Mouse (Mus musculus): ENCODE measurements around the gene Ccr6.

DNA sequence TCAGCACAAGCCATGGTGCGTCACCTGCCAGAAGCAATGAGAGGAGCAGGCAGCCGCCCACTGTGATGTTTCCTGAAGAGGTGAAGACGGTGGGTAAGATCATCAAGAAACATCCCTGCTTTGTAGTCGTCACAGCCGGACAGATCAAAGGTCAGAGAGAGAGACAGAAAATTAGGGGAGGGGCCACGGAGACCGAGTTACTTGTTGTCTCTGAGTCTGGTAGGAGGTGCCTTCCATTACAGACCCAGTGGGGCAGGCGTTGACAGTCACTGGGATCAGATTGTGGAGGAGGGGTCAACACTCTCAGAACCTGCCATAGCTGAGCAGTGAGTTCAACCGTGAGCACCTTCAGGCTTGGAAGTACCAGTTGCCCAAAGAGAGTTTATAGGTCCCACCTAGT is 7.2 kb upstream of the Ccr6 start:
- no peak for TF ChIP-seq CTCF (IDR thresholded peaks at IDR 0.05; ENCODE audit: borderline replicate concordance, extremely low read depth, insufficient read depth, insufficient read length)
- TF ChIP-seq POLR2A (IDR thresholded peaks at IDR 0.05; ENCODE audit: borderline replicate concordance, extremely low read depth, insufficient read depth, insufficient read length, poor library complexity, severe bottlenecking), result no peak
